Mouse (Mus musculus): ENCODE measurements around the gene Map7d1. TPM values are rescaled to one million over a fixed set of nuclear protein-coding genes. Genes with fewer than 3 reads are reported as not detected.

Gene Map7d1
- polyA plus RNA-seq, 1 experiment = 46.3 TPM

- H3K4me3 ChIP-seq (ENCODE audit: extremely low read depth, insufficient read depth, insufficient read length) = peak overlapping the region; percentile 21
- peak; percentile 56 to 85 for DNase-seq (ENCODE audit: low read depth in 1 of 2, low spot score in 2 of 2)
- no peaks in the 10 kb centered on the region for H3K27me3 ChIP-seq (ENCODE audit: control insufficient read depth, insufficient read depth, low read length)
- TF ChIP-seq POLR2A (IDR thresholded peaks at IDR 0.05; ENCODE audit: low read depth, low read length) (peak; percentile 5; the same call in 1 of the 2 replicates), CTCF (IDR thresholded peaks at IDR 0.05; ENCODE audit: extremely low read depth, insufficient read depth, insufficient read length, insufficient replicate concordance) (no peak)
- under 1% methylated on average over 15 of the region's 15 CpGs for WGBS
- peaks cover 37% of the 10 kb centered on the region for H3K4me1 ChIP-seq (ENCODE audit: control insufficient read depth, insufficient read depth, insufficient read length)
- no peaks in the 10 kb centered on the region for H3K36me3 ChIP-seq (ENCODE audit: control insufficient read depth, insufficient read depth, low read length)
- peak overlapping the region; percentile 86 for H3K27ac ChIP-seq (ENCODE audit: insufficient read depth, low read length)
These were observed 3.5 kb upstream of the Map7d1 start for GRCm38 (mm10) chr4:126259523-126260160.

- H3K27me3 ChIP-seq (ENCODE audit: control insufficient read depth, insufficient read depth, low read length) = no peaks in the 10 kb centered on the region
These were observed 2.9 kb upstream of the Map7d1 start for GRCm38 (mm10) chr4:126259063-126259462.

GRCm38 (mm10) chr4:126256967-126257881, 1.1 kb upstream of the Map7d1 start:
- Histone ChIP-seq H3K27ac (ENCODE audit: insufficient read depth, low read length) (peak overlapping the region; percentile 50; the same call in 1 of the 2 replicates), H3K36me3 (ENCODE audit: control insufficient read depth, insufficient read depth, low read length) (no peaks in the 10 kb centered on the region), H3K27me3 (ENCODE audit: control insufficient read depth, insufficient read depth, low read length) (no peaks in the 10 kb centered on the region), H3K4me1 (ENCODE audit: control insufficient read depth, insufficient read depth, insufficient read length) (peaks cover 49% of the 10 kb centered on the region), H3K4me3 (ENCODE audit: extremely low read depth, insufficient read depth, insufficient read length) (peak overlapping the region; percentile 83)
- 23% methylated on average over 26 of the region's 26 CpGs for WGBS
- DNase-seq (ENCODE audit: low read depth in 1 of 2, low spot score in 2 of 2) = no peak
- TF ChIP-seq POLR2A (IDR thresholded peaks at IDR 0.05; ENCODE audit: low read depth, low read length) (no peak), CTCF (IDR thresholded peaks at IDR 0.05; ENCODE audit: extremely low read depth, insufficient read depth, insufficient read length, insufficient replicate concordance) (no peak)

More at GRCm38 (mm10) chr4:126259063-126259462, 2.9 kb upstream of the Map7d1 start:
- TF ChIP-seq CTCF (IDR thresholded peaks at IDR 0.05; ENCODE audit: extremely low read depth, insufficient read depth, insufficient read length, insufficient replicate concordance) (no peak), POLR2A (IDR thresholded peaks at IDR 0.05; ENCODE audit: low read depth, low read length) (no peak)
- Histone ChIP-seq H3K27ac (ENCODE audit: insufficient read depth, low read length) (peak overlapping the region; percentile 86), H3K36me3 (ENCODE audit: control insufficient read depth, insufficient read depth, low read length) (no peaks in the 10 kb centered on the region), H3K4me1 (ENCODE audit: control insufficient read depth, insufficient read depth, insufficient read length) (peaks cover 40% of the 10 kb centered on the region), H3K4me3 (ENCODE audit: extremely low read depth, insufficient read depth, insufficient read length) (no peak overlapping the region)
- WGBS = 24% methylated on average over 3 of the region's 3 CpGs
- DNase-seq (ENCODE audit: low read depth in 1 of 2, low spot score in 2 of 2) = no peak

DNA sequence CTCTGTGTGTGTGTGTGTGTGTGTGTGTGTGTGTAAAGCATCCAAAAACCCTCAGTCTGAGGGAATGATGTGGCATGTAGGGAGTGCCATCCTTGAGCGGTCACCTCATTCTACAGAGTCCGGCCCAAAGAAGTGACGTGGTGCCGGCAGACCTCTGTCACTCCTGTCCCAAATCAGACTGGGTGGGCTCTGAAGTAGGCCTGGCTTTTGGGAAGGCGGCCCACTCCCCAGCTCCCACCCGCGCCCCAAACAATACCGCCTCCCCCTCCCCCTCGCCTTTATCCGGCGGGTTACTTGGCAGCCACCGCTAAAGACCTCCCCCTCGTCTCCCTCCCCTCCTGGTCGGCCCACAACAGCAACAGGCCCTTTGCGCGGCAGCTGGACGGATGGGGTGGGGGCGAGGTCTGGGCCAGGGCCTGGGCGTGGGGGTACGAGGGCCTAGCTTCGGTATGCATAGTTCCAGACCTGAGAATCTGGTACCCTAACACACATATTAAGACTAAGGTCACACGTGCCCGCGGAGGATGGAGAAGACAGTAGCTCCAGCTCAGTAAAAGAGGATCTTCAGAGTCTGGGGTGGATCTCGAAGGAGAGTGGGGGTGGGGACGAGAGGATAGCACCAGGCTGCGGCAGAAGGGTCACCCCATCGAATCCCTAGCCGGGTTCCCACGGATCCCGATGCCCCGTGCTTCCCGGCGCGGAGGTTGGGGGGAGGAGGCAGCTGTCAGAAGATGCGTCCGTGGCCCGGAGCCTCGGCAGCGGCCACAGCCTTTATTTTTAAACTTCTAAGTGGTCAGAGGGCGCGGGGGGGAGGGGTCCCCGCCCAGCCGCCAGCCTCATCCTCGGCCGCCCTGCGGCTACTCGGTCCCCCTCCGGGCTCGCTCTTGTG, 786 bp downstream of the Map7d1 start:
- Histone ChIP-seq H3K4me3 (ENCODE audit: extremely low read depth, insufficient read depth, insufficient read length) (peak overlapping the region; percentile 83), H3K36me3 (ENCODE audit: control insufficient read depth, insufficient read depth, low read length) (no peaks in the 10 kb centered on the region), H3K27me3 (ENCODE audit: control insufficient read depth, insufficient read depth, low read length) (no peaks in the 10 kb centered on the region), H3K27ac (ENCODE audit: insufficient read depth, low read length) (peak overlapping the region; percentile 96), H3K4me1 (ENCODE audit: control insufficient read depth, insufficient read depth, insufficient read length) (peaks cover 42% of the 10 kb centered on the region)
- TF ChIP-seq POLR2A (IDR thresholded peaks at IDR 0.05; ENCODE audit: low read depth, low read length) (no peak), CTCF (IDR thresholded peaks at IDR 0.05; ENCODE audit: extremely low read depth, insufficient read depth, insufficient read length, insufficient replicate concordance) (no peak)
- under 1% methylated on average over 50 of the region's 50 CpGs for WGBS
- DNase-seq (ENCODE audit: low read depth in 1 of 2, low spot score in 2 of 2) = peak in 1 of 2 experiments; percentile 27

DNA sequence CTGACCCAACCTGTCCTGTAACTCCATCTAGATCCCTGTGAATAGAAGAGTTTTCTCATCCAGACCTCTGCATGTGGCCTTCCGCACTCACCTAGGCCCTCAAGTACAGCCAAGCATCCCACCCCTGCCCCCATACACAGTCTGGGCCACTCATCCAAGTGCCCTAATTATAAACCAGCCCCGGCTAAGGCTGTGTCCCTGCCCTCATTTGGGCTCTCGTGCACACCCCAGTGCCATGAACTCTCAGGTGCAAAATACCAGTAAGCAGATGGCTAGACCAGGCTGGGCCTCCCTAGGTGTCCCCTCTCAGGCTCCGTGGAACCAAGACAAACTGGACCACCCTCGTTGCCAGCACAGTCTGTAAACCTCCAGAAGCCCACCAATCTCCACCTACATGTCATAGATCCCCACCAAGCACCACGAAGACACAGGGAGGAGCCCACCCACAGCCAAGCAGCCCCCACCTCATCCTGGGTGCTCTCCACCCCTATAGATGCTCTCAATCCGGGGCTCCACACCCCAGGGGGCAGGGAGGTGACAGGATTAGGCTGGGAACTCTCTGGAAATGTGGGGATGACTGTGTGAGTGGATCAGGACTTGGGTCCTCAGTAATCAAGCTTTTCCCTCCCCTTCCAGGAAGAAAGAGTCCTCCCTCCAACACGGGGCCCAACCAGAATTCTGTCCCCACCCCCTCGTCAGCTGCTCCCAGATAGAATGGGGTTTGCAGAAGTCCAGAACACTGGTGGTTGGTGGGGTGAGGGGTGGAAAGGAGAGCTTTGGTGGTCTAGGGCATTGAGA, 1.6 kb downstream of the Map7d1 start:
- Histone ChIP-seq H3K4me3 (ENCODE audit: extremely low read depth, insufficient read depth, insufficient read length) (peak overlapping the region; percentile 83), H3K27ac (ENCODE audit: insufficient read depth, low read length) (peak overlapping the region; percentile 27), H3K27me3 (ENCODE audit: control insufficient read depth, insufficient read depth, low read length) (no peaks in the 10 kb centered on the region), H3K4me1 (ENCODE audit: control insufficient read depth, insufficient read depth, insufficient read length) (peaks cover 41% of the 10 kb centered on the region), H3K36me3 (ENCODE audit: control insufficient read depth, insufficient read depth, low read length) (no peaks in the 10 kb centered on the region)
- no peak for DNase-seq (ENCODE audit: low read depth in 1 of 2, low spot score in 2 of 2)
- no peak for TF ChIP-seq POLR2A (IDR thresholded peaks at IDR 0.05; ENCODE audit: low read depth, low read length)
- no peak for TF ChIP-seq CTCF (IDR thresholded peaks at IDR 0.05; ENCODE audit: extremely low read depth, insufficient read depth, insufficient read length, insufficient replicate concordance)
- WGBS = 56% methylated on average over 9 of the region's 9 CpGs
